Mouse (Mus musculus): Measurements from ENCODE around the gene Ptma. TPM values are rescaled to one million over a fixed set of nuclear protein-coding genes. Genes with fewer than 3 reads are reported as not detected.
A peak's percentile ranks its signal among the peaks of the same experiment; 100 is the strongest.
"Not testable (repeated sequence)": the region's sequence is repeated elsewhere in the genome, so short reads cannot be mapped to it uniquely, and the experiment has no call there.

The Ptma gene
- polyA plus RNA-seq, 1 experiment from 2014 or later = 1,264 TPM

DNA sequence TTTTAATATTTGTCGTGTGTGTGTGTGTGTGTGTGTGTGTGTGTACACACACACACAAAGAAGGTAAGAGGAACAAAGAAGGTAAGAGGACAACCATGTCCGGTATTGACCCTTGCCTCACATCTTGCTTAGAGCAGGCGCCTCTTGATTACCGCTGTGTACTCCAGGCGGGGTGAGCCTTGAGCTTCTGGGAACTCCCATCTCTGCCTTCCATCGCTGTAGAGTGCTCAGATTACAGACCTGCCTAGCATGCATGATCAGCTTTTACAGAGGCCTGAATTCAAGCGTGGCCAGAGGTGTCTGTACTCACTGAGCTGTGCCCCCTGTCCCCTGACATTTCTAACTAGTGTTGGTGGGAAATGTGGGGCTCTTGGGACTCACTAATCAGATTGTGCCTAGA, 45.1 kb upstream of the Ptma start:
- Histone ChIP-seq H3K9ac (replicated peaks; ENCODE audit: low read depth) (no peak overlapping the region), H3K9me3 (ENCODE audit: low read length) (no peaks in the 10 kb centered on the region), H3K4me2 (replicated peaks; ENCODE audit: low read depth, low read length) (no peak overlapping the region), H3K27me3 (replicated peaks; ENCODE audit: insufficient read depth, low read length) (no peaks in the 10 kb centered on the region), H3K4me3 (ENCODE audit: low read depth, low read length) (no peak overlapping the region), H3K36me3 (ENCODE audit: insufficient read depth, low read length) (no peaks in the 10 kb centered on the region), H3K4me1 (ENCODE audit: insufficient read depth, low read depth, low read length) (no peaks in the 10 kb centered on the region), H3K27ac (ENCODE audit: low read length) (peak overlapping the region; percentile 38)
- WGBS = 48% methylated on average over 7 of the region's 7 CpGs
- TF ChIP-seq CTCF (IDR thresholded peaks at IDR 0.05) = no peak
- no peak for TF ChIP-seq EP300 (IDR thresholded peaks at IDR 0.05)
- ATAC-seq (peak; percentile 38; the same call in 1 of the 2 replicates), DNase-seq (ENCODE audit: low spot score) (peak; percentile 46)

DNA sequence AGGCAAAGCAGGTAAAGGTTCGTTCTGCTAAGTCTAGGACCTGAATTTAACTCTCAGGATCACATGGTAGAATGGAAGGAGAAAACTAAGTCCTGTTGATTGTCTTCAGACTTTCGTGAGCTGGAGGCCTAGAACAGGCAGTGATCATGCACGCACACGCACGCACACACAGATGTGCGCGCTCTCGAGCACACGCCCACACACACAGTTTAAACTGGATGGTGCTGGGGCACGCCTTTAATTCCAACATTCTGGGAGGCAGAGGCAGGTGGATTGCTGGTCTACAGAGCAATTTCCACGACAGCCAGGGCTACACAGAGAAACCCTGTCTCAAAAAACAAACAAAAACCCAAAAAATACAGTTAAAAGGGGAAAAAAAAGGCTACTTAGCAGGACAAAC, 44.2 kb upstream of the Ptma start:
- Histone ChIP-seq H3K9me3 (ENCODE audit: low read length) (no peaks in the 10 kb centered on the region), H3K4me3 (ENCODE audit: low read depth, low read length) (no peak overlapping the region), H3K36me3 (ENCODE audit: insufficient read depth, low read length) (no peaks in the 10 kb centered on the region), H3K4me1 (ENCODE audit: insufficient read depth, low read depth, low read length) (no peaks in the 10 kb centered on the region), H3K4me2 (replicated peaks; ENCODE audit: low read depth, low read length) (no peak overlapping the region), H3K9ac (replicated peaks; ENCODE audit: low read depth) (no peak overlapping the region), H3K27me3 (replicated peaks; ENCODE audit: insufficient read depth, low read length) (no peaks in the 10 kb centered on the region), H3K27ac (ENCODE audit: low read length) (0 out of 2 replicates have a peak overlapping the region, but pooled peaks have one; percentile 20)
- WGBS = 76% methylated on average over 11 of the region's 11 CpGs
- ATAC-seq (no peak), DNase-seq (ENCODE audit: low spot score) (no peak)
- no peak for TF ChIP-seq CTCF (IDR thresholded peaks at IDR 0.05)
- no peak for TF ChIP-seq EP300 (IDR thresholded peaks at IDR 0.05)

DNA sequence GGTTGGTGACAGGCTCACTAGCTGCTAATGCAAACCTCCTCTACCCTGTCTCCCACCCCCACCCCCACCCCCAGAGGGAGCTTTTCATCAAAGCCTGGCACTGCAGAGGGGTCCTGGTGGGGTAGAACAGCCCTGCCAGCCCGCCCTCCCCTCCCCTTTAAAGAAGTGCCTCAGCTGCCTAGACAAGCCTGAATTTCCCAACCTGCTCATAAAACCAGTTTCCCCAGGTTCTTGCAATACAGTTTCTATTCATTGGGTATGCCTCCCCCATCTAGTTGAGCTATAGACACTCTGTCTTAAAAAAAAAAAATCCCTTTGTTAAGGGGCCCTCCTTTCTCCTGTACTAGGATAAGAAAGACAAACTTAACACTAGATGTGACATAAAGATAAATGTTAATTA, 43.8 kb upstream of the Ptma start:
- no peaks in the 10 kb centered on the region for H3K4me1 ChIP-seq (ENCODE audit: insufficient read depth, low read depth, low read length)
- ATAC-seq (no peak), DNase-seq (ENCODE audit: low spot score) (peak; percentile 62)
- no peaks in the 10 kb centered on the region for H3K27me3 ChIP-seq (replicated peaks; ENCODE audit: insufficient read depth, low read length)
- H3K36me3 ChIP-seq (ENCODE audit: insufficient read depth, low read length) = no peaks in the 10 kb centered on the region
- H3K4me3 ChIP-seq (ENCODE audit: low read depth, low read length) = no peak overlapping the region
- H3K9me3 ChIP-seq (ENCODE audit: low read length) = no peaks in the 10 kb centered on the region
- TF ChIP-seq EP300 (IDR thresholded peaks at IDR 0.05) (no peak), CTCF (IDR thresholded peaks at IDR 0.05) (no peak)
- 0 out of 2 replicates have a peak overlapping the region, but pooled peaks have one; percentile 20 for H3K27ac ChIP-seq (ENCODE audit: low read length)
- WGBS = 20% methylated on average over 1 of the region's 1 CpGs
- H3K9ac ChIP-seq (replicated peaks; ENCODE audit: low read depth) = no peak overlapping the region
- H3K4me2 ChIP-seq (replicated peaks; ENCODE audit: low read depth, low read length) = no peak overlapping the region

DNA sequence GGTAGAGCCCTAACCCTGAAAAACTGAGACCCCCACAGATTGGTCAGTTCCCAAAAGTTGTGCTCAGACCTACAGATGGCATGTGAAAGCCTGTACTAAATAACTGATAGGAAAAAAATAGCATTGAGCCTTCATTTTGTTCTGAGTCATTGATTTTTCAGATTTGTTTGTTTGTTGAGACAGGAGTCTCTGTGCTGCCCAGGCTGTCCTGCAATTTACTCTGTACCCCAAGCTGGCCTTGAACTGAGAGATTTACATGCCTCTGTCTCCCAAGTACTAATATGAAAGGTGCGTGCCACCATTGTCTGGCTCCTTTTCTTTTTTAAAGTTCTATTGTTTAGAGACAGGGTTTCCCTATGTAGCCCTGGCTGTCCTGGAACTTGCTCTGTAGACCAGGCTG, 41.2 kb upstream of the Ptma start:
- H3K9ac ChIP-seq (replicated peaks; ENCODE audit: low read depth) = no peak overlapping the region
- no peak overlapping the region for H3K4me3 ChIP-seq (ENCODE audit: low read depth, low read length)
- no peak overlapping the region for H3K4me2 ChIP-seq (replicated peaks; ENCODE audit: low read depth, low read length)
- H3K27me3 ChIP-seq (replicated peaks; ENCODE audit: insufficient read depth, low read length) = no peaks in the 10 kb centered on the region
- H3K36me3 ChIP-seq (ENCODE audit: insufficient read depth, low read length) = no peaks in the 10 kb centered on the region
- H3K27ac ChIP-seq (ENCODE audit: low read length) = no peak overlapping the region
- 100% methylated on average over 1 of the region's 1 CpGs for WGBS
- no peak for TF ChIP-seq EP300 (IDR thresholded peaks at IDR 0.05)
- TF ChIP-seq CTCF (IDR thresholded peaks at IDR 0.05) = no peak
- peaks cover 10% of the 10 kb centered on the region; the same call in 1 of the 2 replicates for H3K4me1 ChIP-seq (ENCODE audit: insufficient read depth, low read depth, low read length)
- DNase-seq (ENCODE audit: low spot score) (no peak), ATAC-seq (no peak)
- H3K9me3 ChIP-seq (ENCODE audit: low read length) = no peaks in the 10 kb centered on the region

DNA sequence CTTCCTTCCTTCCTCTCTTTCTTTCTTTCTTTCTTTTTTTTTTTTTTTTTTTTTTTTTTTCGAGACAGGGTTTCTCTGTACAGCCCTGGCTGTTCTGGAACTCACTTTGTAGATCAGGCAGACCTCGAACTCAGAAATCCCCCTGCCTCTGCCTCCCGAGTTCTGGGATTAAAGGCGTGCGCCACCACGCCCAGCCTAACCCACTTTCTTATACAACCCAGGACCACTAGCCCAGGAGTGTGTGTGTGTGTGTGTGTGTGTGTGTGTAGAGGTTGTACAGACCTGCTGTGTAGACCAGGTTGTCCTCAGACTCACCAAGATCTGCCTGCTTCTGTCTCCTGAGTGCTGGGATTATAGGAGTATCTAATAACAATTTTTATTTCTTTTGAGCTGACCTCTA, 40.7 kb upstream of the Ptma start:
- H3K9me3 ChIP-seq (ENCODE audit: low read length); H3K27me3 ChIP-seq (replicated peaks; ENCODE audit: insufficient read depth, low read length); H3K27ac ChIP-seq (ENCODE audit: low read length); H3K4me3 ChIP-seq (ENCODE audit: low read depth, low read length); DNase-seq (ENCODE audit: low spot score); H3K9ac ChIP-seq (replicated peaks; ENCODE audit: low read depth); H3K4me2 ChIP-seq (replicated peaks; ENCODE audit: low read depth, low read length); H3K36me3 ChIP-seq (ENCODE audit: insufficient read depth, low read length); ATAC-seq: not testable (repeated sequence)
- 94% methylated on average over 6 of the region's 6 CpGs for WGBS
- peaks cover 15% of the 10 kb centered on the region; the same call in 1 of the 2 replicates for H3K4me1 ChIP-seq (ENCODE audit: insufficient read depth, low read depth, low read length)

DNA sequence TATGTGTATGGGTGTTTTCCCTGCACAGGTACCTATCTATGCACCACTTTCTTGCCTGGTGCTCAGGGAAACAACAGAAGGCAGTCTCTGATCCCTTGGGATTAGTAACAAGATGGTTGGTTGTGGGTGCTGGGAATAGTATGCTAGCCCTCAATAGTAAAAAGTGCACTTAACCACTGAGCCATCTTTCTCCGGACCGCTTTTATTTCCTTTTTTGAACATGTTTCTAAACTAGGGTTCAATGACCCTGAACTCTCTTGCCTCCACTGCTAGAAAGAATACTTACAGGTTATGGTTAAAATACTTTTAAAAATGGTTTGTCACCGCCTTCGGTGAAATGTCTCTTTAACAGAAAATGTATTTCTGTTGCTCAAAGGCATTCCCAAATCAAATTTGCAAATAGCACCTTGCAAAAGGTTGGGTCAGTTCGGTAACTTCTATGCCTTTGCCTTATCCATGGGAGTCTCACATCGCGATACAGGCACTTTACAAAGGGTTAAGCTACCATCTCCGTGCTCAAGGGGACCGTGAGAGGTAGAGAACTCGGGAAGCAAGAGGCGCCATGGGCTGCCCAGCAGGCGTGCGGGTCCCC, 39.7 kb upstream of the Ptma start:
- no peaks in the 10 kb centered on the region for H3K9me3 ChIP-seq (ENCODE audit: low read length)
- peak overlapping the region; percentile 54 for H3K9ac ChIP-seq (replicated peaks; ENCODE audit: low read depth)
- ATAC-seq = no peak
- DNase-seq (ENCODE audit: low spot score) = no peak
- peak overlapping the region; percentile 71 for H3K4me2 ChIP-seq (replicated peaks; ENCODE audit: low read depth, low read length)
- H3K4me1 ChIP-seq (ENCODE audit: insufficient read depth, low read depth, low read length) = peaks cover 22% of the 10 kb centered on the region; the same call in 1 of the 2 replicates
- WGBS = 8% methylated on average over 13 of the region's 13 CpGs
- no peaks in the 10 kb centered on the region for H3K36me3 ChIP-seq (ENCODE audit: insufficient read depth, low read length)
- H3K27me3 ChIP-seq (replicated peaks; ENCODE audit: insufficient read depth, low read length) = no peaks in the 10 kb centered on the region
- peak overlapping the region; percentile 96 for H3K27ac ChIP-seq (ENCODE audit: low read length)
- peak overlapping the region; percentile 53 for H3K4me3 ChIP-seq (ENCODE audit: low read depth, low read length)
- TF ChIP-seq CTCF (IDR thresholded peaks at IDR 0.05) (no peak), EP300 (IDR thresholded peaks at IDR 0.05) (0 out of 2 replicates have a peak, but pooled peaks have one; percentile 39)

Data from lung, postnatal 0 days (tissue).